Mouse (Mus musculus) lung, embryonic 15.5 days (tissue): ENCODE measurements around the gene Btnl10. TPM values are rescaled to one million over a fixed set of nuclear protein-coding genes. Genes with fewer than 3 reads are reported as not detected.
"Not testable (repeated sequence)": the region's sequence is repeated elsewhere in the genome, so short reads cannot be mapped to it uniquely, and the experiment has no call there.

Experiments
- ATAC-seq: fragments of 200-750 bp; cut with Nextera tagmentation; 2 replicates; pipeline ENCODE4 v1.8.0; 2017; ENCODE audit warnings: moderate number of reproducible peaks, borderline replicate concordance; ENCODE audit not compliant: low FRiP score, low TSS enrichment; ENCODE audit errors: extremely low read depth
- H3K27ac ChIP-seq: fragments of 300-500 bp; sonication (generic); 2 replicates; pipeline ENCODE4 v1.5.1; 2015; ENCODE audit warnings: moderate library complexity, mild to moderate bottlenecking, inconsistent platforms
- H3K27me3 ChIP-seq: fragments of 300-500 bp; sonication (generic); 2 replicates; pipeline ENCODE4 v1.6.1; 2015; ENCODE audit warnings: inconsistent platforms
- H3K36me3 ChIP-seq: fragments of 300-500 bp; sonication (generic); 2 replicates; pipeline ENCODE4 v1.6.1; 2015; ENCODE audit warnings: inconsistent platforms
- H3K4me1 ChIP-seq: fragments of 300-500 bp; sonication (generic); 2 replicates; pipeline ENCODE4 v1.6.1; 2015; ENCODE audit warnings: inconsistent platforms
- H3K4me2 ChIP-seq: fragments of 300-500 bp; sonication (generic); 2 replicates; pipeline ENCODE4 v1.6.1; 2015; ENCODE audit warnings: inconsistent platforms, mild to moderate bottlenecking, moderate library complexity
- H3K4me3 ChIP-seq: fragments of 300-500 bp; sonication (generic); 2 replicates; pipeline ENCODE4 v1.5.1; 2015; ENCODE audit warnings: mild to moderate bottlenecking, inconsistent platforms
- H3K9ac ChIP-seq: fragments of 300-500 bp; sonication (generic); 2 replicates; pipeline ENCODE4 v1.6.1; 2015; ENCODE audit warnings: inconsistent platforms
- H3K9me3 ChIP-seq: fragments of 300-500 bp; sonication (generic); 2 replicates; pipeline ENCODE4 v1.6.1; 2016; ENCODE audit warnings: inconsistent platforms
- WGBS: fragments of 180-500 bp; shearing (Covaris S2); methylation state at CpG from one replicate; pipeline ENCODE4 v1.1.7; 2015; 5-methylcytosine and 5-hydroxymethylcytosine counted together
- polyA plus RNA-seq: library from polyadenylated mRNA; unstranded; fragments of >200 nt; fragmentation: Nextera tagmentation; extraction: Ambion mirVana; gene quantifications from 2 replicates; pipeline ENCODE4 v1.2.1, GENCODE M21; 2015

Btnl10 gene
- polyA plus RNA-seq, 1 experiment from 2014 or later, result not detected

DNA sequence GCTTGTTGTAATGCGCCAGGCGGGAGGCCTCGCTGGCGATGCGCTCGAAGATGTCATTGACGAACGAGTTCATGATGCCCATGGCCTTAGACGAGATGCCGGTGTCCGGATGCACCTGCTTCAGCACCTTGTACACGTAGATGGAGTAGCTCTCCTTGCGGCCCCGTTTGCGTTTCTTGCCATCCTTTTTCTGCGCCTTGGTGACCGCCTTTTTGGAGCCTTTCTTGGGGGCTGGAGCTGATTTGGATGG, 36.4 kb downstream of the Btnl10 start:
- peak overlapping the region; percentile 85 for H3K27ac ChIP-seq
- H3K36me3 ChIP-seq, H3K9me3 ChIP-seq, ATAC-seq: not testable (repeated sequence)
- H3K4me1 ChIP-seq, result peaks cover 27% of the 10 kb centered on the region
- H3K4me3 ChIP-seq, result peak overlapping the region; percentile 61
- H3K9ac ChIP-seq, result peak overlapping the region; percentile 55
- H3K27me3 ChIP-seq, result peaks cover 30% of the 10 kb centered on the region
- peak overlapping the region; percentile 87 for H3K4me2 ChIP-seq
- WGBS, result under 1% methylated on average over 17 of the region's 17 CpGs

DNA sequence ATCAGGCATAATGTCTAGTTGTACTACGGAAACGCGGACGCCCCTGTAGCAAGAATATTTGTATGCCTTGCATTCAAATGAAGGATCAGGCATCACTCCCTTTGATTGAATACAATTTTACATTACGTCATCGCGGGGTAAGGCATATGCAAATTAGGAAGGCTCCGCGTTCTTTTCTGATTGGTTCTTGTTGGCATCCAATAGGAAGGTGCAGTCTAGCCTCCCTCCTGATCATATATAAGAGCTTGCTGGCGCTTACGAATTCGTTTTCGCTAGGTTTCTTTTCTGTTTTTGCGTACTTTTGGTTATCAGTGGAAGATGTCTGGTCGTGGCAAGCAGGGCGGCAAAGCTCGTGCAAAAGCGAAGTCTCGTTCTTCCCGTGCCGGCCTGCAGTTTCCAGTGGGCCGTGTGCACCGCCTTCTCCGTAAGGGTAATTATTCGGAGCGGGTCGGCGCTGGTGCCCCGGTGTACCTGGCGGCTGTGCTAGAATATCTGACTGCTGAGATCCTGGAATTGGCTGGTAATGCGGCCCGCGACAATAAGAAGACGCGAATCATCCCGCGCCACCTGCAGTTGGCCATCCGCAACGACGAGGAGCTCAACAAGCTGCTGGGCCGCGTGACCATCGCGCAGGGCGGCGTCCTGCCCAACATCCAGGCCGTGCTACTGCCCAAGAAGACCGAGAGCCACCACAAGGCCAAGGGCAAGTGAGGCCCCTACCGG, 36.9 kb downstream of the Btnl10 start, which contains the start of the genes Hist3h2a and Trim17:
TSS of gene Hist3h2a (plus strand) at position 266 of the 723 bp plus-strand sequence.
TSS of gene Trim17 (plus strand) at position 266 of the 723 bp plus-strand sequence.
- Histone ChIP-seq H3K9ac (peak within 1 kb of the TSS; percentile 79), H3K27ac (peak within 1 kb of the TSS; percentile 100), H3K36me3 (peaks cover 5% of the 10 kb centered on the region; the same call in 1 of the 2 replicates), H3K9me3 (no peaks in the 10 kb centered on the region), H3K4me1 (peaks cover 29% of the 10 kb centered on the region), H3K4me3 (peak within 1 kb of the TSS; percentile 61), H3K27me3 (peaks cover 25% of the 10 kb centered on the region), H3K4me2 (peak within 1 kb of the TSS; percentile 87)
- ATAC-seq, result peak; percentile 94
- WGBS, result under 1% methylated on average over 49 of the region's 49 CpGs

DNA sequence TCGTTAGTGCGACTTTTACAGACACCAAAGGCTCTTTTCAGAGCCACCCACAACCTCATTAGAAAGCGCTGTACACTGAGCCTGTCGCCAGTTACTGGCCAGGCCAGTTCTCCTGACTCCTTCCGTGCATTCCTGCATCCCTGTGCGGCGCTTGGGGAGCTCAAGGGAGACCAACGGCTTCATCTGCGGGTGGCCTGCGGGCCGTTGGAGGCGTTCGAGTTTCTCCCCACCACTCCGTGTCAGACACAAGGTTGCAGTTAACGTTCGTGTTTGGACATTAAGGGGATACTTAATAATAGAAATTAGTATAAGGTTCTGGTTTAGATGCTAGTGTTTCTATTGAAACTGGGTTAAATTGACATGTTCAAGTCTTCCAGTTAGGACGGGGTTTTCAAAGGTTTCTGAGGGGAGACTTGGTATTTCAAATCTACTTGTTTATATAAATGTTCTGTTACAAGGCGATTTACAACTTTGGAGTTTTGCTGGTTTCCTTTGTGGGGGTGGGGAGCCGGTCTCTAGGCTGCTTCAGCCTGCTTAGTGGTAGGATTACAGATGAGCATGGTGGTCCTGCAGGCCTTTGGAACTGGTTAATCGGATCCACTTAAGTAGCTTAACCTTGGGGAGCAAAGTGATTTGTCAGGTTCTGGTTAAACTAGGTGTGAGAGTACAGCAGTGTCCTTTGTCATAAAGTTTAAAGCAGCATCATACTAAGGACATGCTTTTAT, 37.6 kb downstream of the Btnl10 start:
- no peak; the same call in 1 of the 2 replicates for ATAC-seq
- Histone ChIP-seq H3K36me3 (peaks cover 5% of the 10 kb centered on the region; the same call in 1 of the 2 replicates), H3K9me3 (no peaks in the 10 kb centered on the region), H3K27me3 (peaks cover 20% of the 10 kb centered on the region), H3K4me2 (peak overlapping the region; percentile 87), H3K4me1 (peaks cover 31% of the 10 kb centered on the region), H3K9ac (peak overlapping the region; percentile 79), H3K27ac (peak overlapping the region; percentile 100), H3K4me3 (peak overlapping the region; percentile 61)
- under 1% methylated on average over 20 of the region's 20 CpGs for WGBS

DNA sequence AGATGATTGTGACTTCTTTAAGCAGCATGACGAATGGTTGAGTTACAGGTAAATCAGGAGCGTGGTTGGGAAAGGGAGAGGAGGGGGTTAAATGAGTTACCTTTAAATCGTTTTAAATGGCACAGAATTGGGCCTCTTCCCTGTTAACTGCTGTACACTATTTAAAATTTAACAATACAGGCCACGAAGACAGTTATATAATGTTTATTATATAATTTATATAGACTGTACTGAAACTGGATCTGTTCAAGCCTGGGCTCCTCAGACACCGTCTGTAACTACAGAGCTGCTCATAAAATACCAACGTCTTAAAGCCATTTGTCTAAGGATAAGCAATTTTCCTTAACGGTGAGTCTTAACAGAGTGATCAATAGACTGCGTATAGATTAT, 38.2 kb downstream of the Btnl10 start:
- no peak for ATAC-seq
- Histone ChIP-seq H3K27me3 (peaks cover 15% of the 10 kb centered on the region), H3K4me1 (peaks cover 31% of the 10 kb centered on the region), H3K9me3 (no peaks in the 10 kb centered on the region), H3K9ac (peak overlapping the region; percentile 79), H3K27ac (peak overlapping the region; percentile 100; the same call in 1 of the 2 replicates), H3K4me2 (peak overlapping the region; percentile 87), H3K36me3 (peaks cover 5% of the 10 kb centered on the region; the same call in 1 of the 2 replicates), H3K4me3 (peak overlapping the region; percentile 61)
- 19% methylated on average over 8 of the region's 8 CpGs for WGBS

DNA sequence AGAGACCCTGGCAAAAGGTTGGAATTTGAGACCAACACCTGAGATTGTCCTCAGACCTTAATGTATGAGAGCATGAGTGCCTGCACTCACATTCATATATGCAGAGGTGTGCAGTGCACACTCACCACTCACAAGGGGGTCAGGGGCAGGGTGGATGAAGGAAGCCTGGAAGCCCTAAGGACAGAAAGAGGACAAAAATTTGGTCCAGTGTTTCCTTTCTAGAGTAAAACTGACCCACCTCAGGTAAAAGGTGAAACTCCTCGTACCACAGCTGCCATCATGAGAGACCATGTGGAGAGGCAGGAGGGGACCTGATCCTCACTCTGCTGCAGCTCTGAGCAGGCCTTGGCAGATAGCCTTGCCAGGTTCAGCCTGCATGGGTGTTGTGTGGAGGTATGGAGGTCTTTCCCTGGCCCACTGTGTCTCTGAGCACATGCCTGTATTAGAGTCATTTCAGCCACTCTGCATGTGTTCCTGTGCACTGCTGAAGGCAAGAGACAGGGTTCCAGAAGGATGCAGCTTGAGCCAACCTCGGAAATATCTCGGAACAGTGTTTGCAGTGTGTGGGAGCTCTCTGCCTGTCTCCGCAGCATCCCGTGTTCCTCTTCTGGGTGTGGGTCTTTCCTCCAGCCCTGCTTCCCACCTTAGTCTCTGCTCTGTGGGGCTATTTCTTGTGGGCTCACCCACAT, 39.7 kb downstream of the Btnl10 start:
- no peak for ATAC-seq
- 83% methylated on average over 5 of the region's 5 CpGs for WGBS
- H3K27me3 ChIP-seq, result peaks cover 20% of the 10 kb centered on the region
- no peak overlapping the region for H3K27ac ChIP-seq
- H3K4me2 ChIP-seq, result peak overlapping the region; percentile 87
- H3K36me3 ChIP-seq, result peaks cover 5% of the 10 kb centered on the region; the same call in 1 of the 2 replicates
- H3K4me1 ChIP-seq, result peaks cover 31% of the 10 kb centered on the region
- 0 out of 2 replicates have a peak overlapping the region, but pooled peaks have one; percentile 79 for H3K9ac ChIP-seq
- H3K9me3 ChIP-seq, result peaks cover 2% of the 10 kb centered on the region; the same call in 1 of the 2 replicates
- H3K4me3 ChIP-seq, result peak overlapping the region; percentile 61; the same call in 1 of the 2 replicates

DNA sequence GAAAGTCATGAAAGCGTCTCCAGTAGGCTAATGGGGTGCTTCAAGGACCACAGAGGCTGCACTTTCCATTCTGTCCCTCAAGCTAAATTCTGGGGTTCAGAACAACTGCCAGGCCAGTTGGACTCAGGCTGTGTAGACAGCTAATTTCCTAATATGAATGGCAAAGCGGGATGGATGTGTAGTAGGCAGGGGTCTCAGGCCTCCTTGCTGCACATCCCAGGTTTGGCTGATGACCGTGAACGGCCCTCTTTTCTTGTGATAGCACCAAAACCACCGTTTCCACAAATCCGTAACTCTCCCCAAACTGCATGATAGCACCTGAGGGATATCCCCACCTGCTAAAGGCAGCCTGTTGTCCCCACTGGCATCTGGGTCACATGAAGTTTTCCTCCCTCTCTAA, 40.8 kb downstream of the Btnl10 start:
- no peak overlapping the region for H3K9ac ChIP-seq
- H3K27ac ChIP-seq, result no peak overlapping the region
- no peak for ATAC-seq
- peaks cover 29% of the 10 kb centered on the region for H3K4me1 ChIP-seq
- no peak overlapping the region for H3K4me3 ChIP-seq
- no peak overlapping the region for H3K4me2 ChIP-seq
- peaks cover 25% of the 10 kb centered on the region for H3K27me3 ChIP-seq
- peaks cover 5% of the 10 kb centered on the region; the same call in 1 of the 2 replicates for H3K36me3 ChIP-seq
- WGBS, result 81% methylated on average over 6 of the region's 6 CpGs
- H3K9me3 ChIP-seq, result peaks cover 2% of the 10 kb centered on the region; the same call in 1 of the 2 replicates

DNA sequence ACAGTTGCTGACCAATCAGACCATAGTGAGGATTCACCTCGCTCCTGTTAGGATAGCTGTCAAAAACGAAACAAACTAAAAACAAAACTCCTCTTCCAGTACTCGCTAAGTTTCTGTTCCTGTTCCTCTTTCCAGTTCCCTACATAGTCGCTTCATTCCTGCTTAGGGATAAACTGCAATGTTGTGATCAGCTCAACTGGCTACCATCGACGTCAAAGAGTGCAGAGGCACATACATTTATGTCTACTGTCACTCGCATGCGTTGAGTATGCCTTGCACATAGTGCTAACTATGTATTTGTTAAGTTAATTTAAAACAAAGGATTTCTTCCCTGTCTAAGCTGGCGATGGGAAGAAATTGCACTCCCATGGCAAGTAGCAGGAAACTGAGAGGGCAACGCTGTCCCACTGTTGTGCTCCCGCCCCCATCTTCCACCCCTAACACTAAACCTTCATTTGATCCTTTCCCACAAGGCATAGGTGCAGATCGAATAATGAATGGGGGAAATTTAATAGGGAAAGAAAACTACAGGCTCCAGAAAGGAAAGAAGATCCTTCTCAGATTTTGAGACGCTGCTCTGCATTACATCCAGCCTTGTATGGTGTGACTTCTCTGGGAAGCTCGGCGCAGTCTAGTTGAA, 41.6 kb downstream of the Btnl10 start:
- WGBS, result 33% methylated on average over 15 of the region's 15 CpGs
- no peak overlapping the region; the same call in 1 of the 2 replicates for H3K9ac ChIP-seq

DNA sequence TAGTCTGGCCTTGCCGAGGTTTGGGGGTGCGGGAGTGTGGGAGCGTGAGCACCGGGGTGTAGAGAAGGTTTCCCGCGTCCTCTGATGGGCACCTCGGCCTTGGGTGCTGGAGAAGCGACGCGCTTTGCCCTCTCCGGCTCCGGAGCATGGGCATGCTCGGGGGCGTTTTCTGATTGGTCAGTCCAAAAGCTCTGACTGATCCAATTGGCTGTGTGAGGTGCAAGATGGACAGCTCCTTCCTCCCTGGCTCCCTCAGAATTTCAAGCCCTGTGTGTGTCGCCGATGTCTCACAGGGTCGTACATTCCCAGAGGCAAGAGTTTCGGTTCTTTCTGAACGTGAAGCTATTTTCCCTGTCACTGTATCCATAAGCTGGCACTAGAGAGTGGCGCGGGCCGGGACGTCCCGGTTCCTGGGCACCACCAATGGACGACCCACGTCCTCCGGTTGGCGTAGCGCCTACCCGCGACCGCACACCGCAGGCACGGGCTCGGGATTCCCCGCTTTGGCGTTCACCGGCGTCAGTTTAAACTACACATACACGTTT, 42.3 kb downstream of the Btnl10 start:
- Histone ChIP-seq H3K4me2 (peak overlapping the region; percentile 88), H3K27ac (no peak overlapping the region), H3K9me3 (peaks cover 2% of the 10 kb centered on the region; the same call in 1 of the 2 replicates), H3K4me1 (peaks cover 24% of the 10 kb centered on the region), H3K27me3 (peaks cover 34% of the 10 kb centered on the region), H3K36me3 (peaks cover 5% of the 10 kb centered on the region; the same call in 1 of the 2 replicates), H3K9ac (no peak overlapping the region; the same call in 1 of the 2 replicates), H3K4me3 (peak overlapping the region; percentile 51)
- WGBS, result 3% methylated on average over 40 of the region's 40 CpGs
- ATAC-seq, result peak; percentile 80; the same call in 1 of the 2 replicates

More for the DNA sequence above, 41.6 kb downstream of the Btnl10 start:
- Histone ChIP-seq H3K4me2 (peak overlapping the region; percentile 88), H3K36me3 (peaks cover 5% of the 10 kb centered on the region; the same call in 1 of the 2 replicates), H3K9me3 (peaks cover 2% of the 10 kb centered on the region; the same call in 1 of the 2 replicates), H3K4me3 (peak overlapping the region; percentile 51), H3K4me1 (peaks cover 24% of the 10 kb centered on the region), H3K27ac (no peak overlapping the region), H3K27me3 (peaks cover 33% of the 10 kb centered on the region)
- ATAC-seq, result no peak

DNA sequence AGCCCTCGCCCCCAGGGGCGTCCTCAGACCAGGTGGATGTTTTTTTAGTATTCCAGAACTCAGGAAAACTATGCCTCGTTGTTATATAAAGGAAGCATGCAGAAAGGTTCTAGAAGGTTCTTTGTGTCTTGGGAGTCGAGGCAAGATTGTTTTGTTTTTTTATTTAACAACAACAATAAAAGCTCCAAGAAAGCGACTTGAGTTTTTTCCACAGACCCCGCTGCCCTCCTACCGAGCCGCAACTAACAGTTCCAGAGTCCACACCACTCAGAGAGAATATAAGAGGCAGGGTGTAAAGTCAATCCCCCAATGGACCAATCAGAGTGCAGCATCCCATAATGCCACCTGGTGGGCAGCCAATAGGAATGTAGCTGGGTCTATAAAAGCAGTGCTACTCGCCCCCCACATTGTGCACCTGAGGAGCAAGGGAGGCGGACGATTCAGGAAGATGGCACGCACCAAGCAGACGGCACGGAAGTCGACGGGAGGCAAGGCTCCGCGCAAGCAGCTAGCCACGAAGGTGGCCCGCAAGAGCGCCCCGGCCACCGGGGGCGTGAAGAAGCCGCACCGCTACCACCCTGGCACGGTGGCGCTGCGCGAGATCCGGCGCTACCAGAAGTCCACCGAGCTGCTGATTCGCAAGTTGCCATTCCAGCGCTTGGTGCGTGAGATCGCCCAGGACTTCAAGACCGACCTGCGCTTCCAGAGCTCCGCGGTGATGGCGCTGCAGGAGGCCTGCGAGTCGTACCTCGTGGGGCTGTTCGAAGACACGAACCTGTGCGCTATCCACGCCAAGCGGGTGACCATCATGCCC, 43.9 kb downstream of the Btnl10 start:
- peaks cover 5% of the 10 kb centered on the region; the same call in 1 of the 2 replicates for H3K36me3 ChIP-seq
- H3K27me3 ChIP-seq, result peaks cover 34% of the 10 kb centered on the region
- H3K27ac ChIP-seq, result no peak overlapping the region
- H3K9me3 ChIP-seq, result peaks cover 2% of the 10 kb centered on the region; the same call in 1 of the 2 replicates
- peaks cover 20% of the 10 kb centered on the region for H3K4me1 ChIP-seq
- ATAC-seq, result no peak
- 55% methylated on average over 50 of the region's 50 CpGs for WGBS
- H3K4me3 ChIP-seq, result no peak overlapping the region
- H3K9ac ChIP-seq, result no peak overlapping the region
- H3K4me2 ChIP-seq, result no peak overlapping the region

DNA sequence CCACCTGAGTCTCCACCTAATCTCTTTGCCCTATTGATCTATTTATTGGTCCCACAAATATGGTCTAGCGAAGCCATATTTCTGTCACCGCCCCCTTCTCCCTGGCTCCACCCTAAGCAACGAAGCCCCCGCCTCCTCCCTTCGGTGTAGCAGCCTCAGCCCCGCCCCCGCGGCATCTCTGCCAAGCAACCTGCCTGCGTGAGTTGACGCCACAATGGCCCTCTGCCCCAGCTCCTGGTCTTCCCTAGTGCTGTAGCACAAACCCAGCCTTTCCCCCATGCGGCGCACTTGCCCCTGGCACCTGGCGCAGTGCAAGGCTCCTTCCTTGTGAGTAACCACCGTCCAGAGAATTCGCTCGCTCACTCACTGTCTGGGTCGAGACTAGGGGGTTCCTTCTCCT, 45.8 kb downstream of the Btnl10 start:
- no peak for ATAC-seq
- Histone ChIP-seq H3K9ac (no peak overlapping the region), H3K36me3 (no peaks in the 10 kb centered on the region), H3K9me3 (peaks cover 2% of the 10 kb centered on the region; the same call in 1 of the 2 replicates), H3K4me1 (peaks cover 8% of the 10 kb centered on the region), H3K27me3 (peaks cover 34% of the 10 kb centered on the region), H3K4me3 (no peak overlapping the region), H3K4me2 (no peak overlapping the region), H3K27ac (no peak overlapping the region)
- WGBS, result 34% methylated on average over 17 of the region's 17 CpGs
